Mouse (Mus musculus) c-Kit-positive CD71-positive TER-119-positive erythroid progenitor cells, embryonic 14.5 days (primary cell): ENCODE results near the gene Osbpl6.
"Not testable (repeated sequence)": the region's sequence is repeated elsewhere in the genome, so short reads cannot be mapped to it uniquely, and the experiment has no call there.

Experiments
- DNase-seq: peaks from one replicate; pipeline ENCODE4 v3.0.0-alpha.2; 2013; ENCODE audit warnings: low spot score

Osbpl6 gene

DNA sequence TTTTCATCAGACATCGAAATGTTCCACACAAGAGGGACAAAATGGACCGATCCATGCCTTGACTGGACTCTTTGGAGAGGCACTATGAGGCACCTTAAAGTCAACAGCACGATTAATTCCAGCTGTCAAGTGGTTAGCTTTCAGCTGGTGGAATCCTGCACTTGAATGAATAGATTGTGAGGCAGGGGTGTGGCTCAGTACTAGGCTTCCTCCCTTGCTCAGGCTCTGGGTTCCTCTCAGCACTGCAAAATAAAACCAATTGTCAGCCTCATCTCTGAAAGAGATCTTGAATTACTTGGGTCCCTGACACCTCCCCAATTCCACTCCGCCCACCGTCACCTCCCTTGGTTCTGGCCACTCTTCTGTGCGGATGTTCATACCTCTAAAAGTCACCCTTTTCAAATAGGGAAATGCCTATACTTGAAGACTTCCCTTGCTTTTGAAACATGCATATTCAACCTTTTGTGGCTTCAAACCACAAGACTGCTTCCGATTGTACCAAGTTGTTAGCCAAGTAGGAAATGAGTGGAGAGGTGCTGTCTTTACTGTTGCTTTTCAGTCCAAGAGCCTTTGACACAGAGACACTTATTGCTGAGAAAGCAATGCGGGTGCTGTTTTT lies 160.7 kb downstream of the Osbpl6 start:
- no peak for DNase-seq

DNA sequence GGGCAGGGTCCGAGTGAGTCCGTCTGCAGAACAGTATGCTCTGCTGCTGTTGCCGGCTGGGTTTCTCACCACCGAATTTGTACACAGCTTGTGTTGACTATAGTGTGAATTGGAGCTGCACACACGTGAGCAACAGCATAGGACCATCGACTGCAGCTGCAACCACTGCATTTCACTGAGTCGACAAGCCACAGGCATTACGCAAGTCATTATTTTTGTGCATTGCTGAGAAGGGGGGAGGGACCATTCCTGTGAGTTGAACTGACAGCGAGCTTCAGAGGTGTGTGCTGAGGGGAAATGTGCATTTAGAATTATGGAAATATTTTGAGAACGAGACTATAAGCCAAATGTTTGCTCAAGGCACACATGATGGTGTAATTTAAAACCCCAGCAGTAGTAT lies 165.2 kb downstream of the Osbpl6 start:
- no peak for DNase-seq

GRCm38 (mm10) chr2:76578911-76579310 lies 172.6 kb downstream of the Osbpl6 start:
- DNase-seq = no peak

- no peak for DNase-seq
These were observed 178.8 kb downstream of the Osbpl6 start for GRCm38 (mm10) chr2:76585090-76585489.

GRCm38 (mm10) chr2:76586906-76587305 lies 180.6 kb downstream of the Osbpl6 start:
- no peak for DNase-seq

- DNase-seq = no peak
These were observed 183.9 kb downstream of the Osbpl6 start for GRCm38 (mm10) chr2:76590221-76590620.

GRCm38 (mm10) chr2:76592401-76592924 lies 186.2 kb downstream of the Osbpl6 start:
- DNase-seq = no peak

GRCm38 (mm10) chr2:76597521-76597920 lies 191.2 kb downstream of the Osbpl6 start:
- DNase-seq = no peak

DNA sequence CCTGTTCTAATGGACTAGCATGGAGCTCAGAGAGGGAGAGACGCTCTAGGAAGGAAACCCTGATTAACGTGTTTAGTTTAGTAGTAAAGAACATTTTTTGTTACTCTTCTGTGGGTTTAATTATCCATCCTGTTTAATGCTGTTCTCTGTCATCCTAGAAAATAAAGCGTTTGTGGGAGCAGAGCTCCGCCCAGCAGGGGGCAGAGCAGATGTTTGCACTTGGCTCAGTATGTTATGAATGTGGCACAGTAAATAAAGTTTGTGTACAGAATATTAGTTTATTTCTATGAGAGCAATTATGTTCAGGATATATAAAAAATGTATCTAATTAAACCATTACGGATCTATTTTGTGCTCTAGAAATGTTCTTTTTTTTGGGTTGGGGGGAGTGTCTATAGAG lies 192.9 kb downstream of the Osbpl6 start:
- DNase-seq = no peak

GRCm38 (mm10) chr2:76602256-76602655 lies 195.9 kb downstream of the Osbpl6 start:
- DNase-seq = no peak

- no peak for DNase-seq
These were observed 200.4 kb downstream of the Osbpl6 start for GRCm38 (mm10) chr2:76606704-76607103.

- DNase-seq = no peak
These were observed 204.2 kb downstream of the Osbpl6 start for GRCm38 (mm10) chr2:76610326-76611104.

GRCm38 (mm10) chr2:76611996-76612395 lies 205.7 kb downstream of the Osbpl6 start:
- no peak for DNase-seq

DNA sequence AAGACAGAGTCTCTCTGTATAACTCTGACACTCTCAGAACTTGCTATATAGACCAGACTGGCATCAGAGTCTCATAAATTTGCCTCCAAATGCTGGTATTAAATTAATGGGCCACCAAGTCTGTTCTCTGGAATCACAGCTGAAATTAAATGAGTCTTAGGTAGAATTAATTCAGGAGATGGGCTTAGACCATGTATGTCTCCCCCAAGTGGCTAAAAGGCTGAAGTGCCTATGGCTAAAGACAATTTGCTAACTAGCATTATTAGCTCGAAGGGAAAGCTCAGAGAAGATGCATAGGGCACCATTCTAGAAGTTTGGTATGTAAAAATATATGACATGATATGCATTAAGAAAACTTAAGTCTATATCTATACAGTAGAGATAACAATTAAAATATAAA lies 211.8 kb downstream of the Osbpl6 start:
- DNase-seq = no peak

DNA sequence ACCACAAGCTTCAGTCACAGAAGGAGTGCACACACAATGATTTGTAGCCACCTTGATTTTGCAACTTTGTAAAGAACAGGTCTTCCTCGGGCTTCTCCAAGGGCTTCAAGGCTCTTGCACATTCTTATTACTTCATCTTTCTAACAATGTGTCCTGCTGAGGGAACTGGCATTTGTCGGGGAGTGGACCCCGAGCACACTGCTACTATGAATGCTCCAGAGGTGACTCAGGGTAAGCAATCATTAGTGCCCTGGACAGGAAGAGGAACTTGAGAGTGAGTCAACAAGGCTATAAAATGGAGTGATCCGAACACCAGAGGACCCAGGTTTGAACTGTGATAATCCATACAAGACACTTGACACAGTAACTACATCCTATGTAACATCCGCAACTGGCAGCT lies 213.9 kb downstream of the Osbpl6 start:
- no peak for DNase-seq

DNA sequence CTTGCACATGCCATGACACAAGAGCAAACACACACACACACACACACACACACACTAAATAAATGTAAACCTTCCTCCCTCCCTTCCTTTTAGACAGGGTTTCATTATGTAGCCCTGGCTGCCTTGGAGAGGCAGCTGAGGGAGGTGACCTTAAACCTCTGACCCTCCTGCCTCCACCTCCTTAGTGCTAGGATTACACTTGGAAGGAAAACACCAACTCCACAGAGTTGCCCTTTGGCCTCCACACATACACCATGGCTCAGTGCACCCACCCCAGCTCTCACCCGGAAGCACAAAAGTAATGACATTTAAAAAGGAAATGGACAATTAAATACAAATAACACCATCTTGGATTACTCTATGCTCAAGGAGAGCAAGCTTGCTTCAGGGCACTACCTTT lies 215.4 kb downstream of the Osbpl6 start:
- no peak for DNase-seq

DNA sequence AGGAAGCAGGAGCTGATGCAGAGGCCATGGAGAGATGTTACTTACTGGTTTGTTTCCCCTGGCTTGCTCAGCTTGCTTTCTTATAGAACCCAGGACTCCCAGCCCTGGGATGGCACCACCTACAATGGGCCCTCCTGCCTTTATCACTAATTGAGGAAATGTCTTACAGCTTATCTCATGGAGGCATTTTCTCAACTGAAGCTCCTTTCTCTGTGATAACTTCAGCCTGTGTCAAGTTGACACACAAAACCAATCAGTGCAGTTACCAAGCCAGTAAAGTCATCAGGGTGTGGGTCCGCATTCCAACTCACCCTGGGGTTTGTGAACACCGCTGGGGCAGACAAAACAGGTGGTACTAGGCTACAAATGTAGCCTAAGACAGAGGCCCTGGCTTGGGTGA lies 216.0 kb downstream of the Osbpl6 start:
- DNase-seq = not testable (repeated sequence)

DNA sequence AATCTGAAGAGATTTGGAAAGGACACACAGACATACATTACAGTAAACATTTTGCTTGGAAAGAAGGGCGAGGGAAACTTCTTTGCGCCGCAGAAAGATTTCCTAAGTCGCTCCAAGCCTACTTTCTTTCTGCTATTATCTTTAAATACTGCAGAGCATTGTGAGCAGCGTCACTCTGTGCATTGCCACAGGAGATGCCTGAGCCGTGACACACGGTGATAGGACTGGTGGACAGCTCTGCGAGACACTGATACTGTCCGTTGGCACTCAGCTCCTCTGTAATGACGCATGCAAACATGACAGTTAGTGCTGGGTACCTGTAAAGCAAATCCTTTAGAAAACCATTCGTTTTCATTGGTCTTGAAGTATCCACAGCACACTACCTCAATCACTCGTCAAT lies 224.0 kb downstream of the Osbpl6 start:
- DNase-seq = no peak

- no peak for DNase-seq
These were observed 225.3 kb downstream of the Osbpl6 start for GRCm38 (mm10) chr2:76631600-76631999.

DNA sequence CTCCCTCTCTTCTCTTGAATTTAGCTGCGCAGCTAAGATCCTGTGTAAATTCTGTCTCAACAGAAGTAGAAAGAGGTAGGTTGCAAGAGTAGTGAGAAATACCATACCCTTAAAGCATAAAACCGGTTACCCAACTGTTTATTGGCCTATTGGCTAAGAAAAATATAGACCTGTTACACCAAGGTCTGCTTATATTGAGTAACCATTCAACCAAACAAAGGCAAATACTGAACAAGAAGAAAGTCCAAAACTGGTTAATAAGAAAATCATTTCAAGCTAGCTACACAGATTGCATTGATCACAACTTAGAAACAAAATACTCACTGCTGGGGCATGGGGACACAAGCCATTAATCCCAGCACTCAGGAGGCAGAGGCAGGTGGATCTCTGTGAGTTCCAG lies 233.3 kb downstream of the Osbpl6 start:
- no peak for DNase-seq

DNA sequence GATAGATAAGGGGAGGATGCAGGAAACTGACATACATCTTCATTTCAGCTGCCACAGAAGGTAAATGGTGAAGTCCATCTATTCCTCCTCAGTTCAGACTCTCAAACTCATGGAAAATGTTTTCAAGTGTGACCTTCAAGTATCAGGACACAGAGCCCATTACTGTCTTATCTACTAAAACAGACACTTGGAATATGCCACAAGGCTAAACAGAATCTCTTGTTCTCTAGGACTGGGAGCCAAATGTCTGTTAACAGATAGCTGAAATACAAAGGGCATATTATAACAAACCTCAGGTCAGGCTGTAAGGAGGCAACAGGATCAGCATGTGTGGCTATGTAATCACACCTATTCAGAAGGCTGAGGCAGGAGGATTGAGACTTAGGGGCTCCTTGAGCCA lies 237.5 kb downstream of the Osbpl6 start:
- DNase-seq = no peak

- no peak for DNase-seq
These were observed 241.1 kb downstream of the Osbpl6 start for GRCm38 (mm10) chr2:76647441-76647869.

DNA sequence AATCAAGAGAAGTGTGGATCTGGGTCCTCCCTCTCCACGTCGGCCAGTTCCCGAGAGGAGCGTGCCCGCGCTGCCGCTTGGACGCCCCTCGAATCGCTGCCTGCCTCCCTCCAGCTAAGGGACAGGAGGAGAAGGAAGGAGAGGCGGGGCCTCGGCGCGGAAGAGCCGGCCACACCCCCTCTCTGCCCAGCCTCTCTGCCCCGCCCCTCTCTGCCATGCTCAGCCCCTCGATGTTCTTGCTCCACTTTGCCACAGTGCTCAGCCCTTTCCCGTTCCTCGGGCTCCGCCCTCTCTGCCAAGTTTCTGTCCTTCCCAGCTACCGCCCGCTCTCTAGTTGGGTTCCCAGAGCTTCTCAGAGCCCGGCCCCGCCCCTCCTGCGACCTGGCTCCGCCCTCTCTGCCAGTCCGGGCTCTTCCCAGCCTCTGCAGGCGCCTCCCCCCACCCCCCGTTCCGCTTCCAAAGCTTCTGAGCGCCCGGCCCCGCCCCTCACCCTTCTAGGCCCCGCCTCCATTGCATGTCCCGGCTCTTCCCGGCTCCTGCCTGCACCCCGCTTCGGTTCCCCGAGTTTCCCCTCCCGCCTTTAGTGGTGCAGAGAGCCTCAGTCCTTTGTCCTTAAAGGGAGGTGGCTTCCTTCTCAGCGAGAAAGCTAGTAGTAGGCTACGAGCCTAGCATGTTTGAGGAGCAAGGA lies 241.7 kb downstream of the Osbpl6 start, which contains the start of the genes Prkra and Pjvk:
Gene Prkra, minus strand, starts transcription at position 133 of the 688 bp plus-strand sequence.
Gene Pjvk, plus strand, starts transcription at position 594 of the 688 bp plus-strand sequence.
- DNase-seq = peak; percentile 93
